Mouse (Mus musculus): ENCODE measurements around the gene Szt2.

- no peak for TF ChIP-seq CTCF (IDR thresholded peaks at IDR 0.05; ENCODE audit: extremely low read depth, insufficient read depth, insufficient read length, insufficient replicate concordance)
- no peak for TF ChIP-seq POLR2A (IDR thresholded peaks at IDR 0.05; ENCODE audit: low read depth, low read length)
These were observed 14.6 kb downstream of the Szt2 start for GRCm38 (mm10) chr4:118394505-118394904.

Measured in spleen, adult 2 months (tissue).